Mouse (Mus musculus) hindbrain, embryonic 11.5 days (tissue): ENCODE data around the gene Nsun2. TPM values are rescaled to one million over a fixed set of nuclear protein-coding genes. Genes with fewer than 3 reads are reported as not detected.

Source experiments
- ATAC-seq: fragments of 200-750 bp; cut with Nextera tagmentation; 2 replicates; pipeline ENCODE4 v1.8.0; 2017; ENCODE audit warnings: mild to moderate bottlenecking, moderate TSS enrichment, moderate library complexity; ENCODE audit not compliant: low FRiP score
- DNase-seq: peaks from one replicate; pipeline ENCODE4 v3.0.0-alpha.2; 2015; ENCODE audit warnings: low spot score
- H3K27ac ChIP-seq: fragments of 300-500 bp; sonication (generic); 2 replicates; pipeline ENCODE4 v1.5.1; 2014; ENCODE audit warnings: mild to moderate bottlenecking, low read depth, low read length
- H3K27me3 ChIP-seq: fragments of 300-500 bp; sonication (generic); 2 replicates; pipeline ENCODE4 v1.6.1; 2014; ENCODE audit warnings: mild to moderate bottlenecking, low read length, moderate library complexity, mixed read lengths; ENCODE audit not compliant: control insufficient read depth, insufficient read depth
- H3K36me3 ChIP-seq: fragments of 300-500 bp; sonication (generic); 2 replicates; pipeline ENCODE4 v1.6.1; 2014; ENCODE audit warnings: mild to moderate bottlenecking, low read length, moderate library complexity, mixed read lengths; ENCODE audit not compliant: control insufficient read depth, insufficient read depth
- H3K4me1 ChIP-seq: fragments of 300-500 bp; sonication (generic); replicated peaks from 2 replicates; pipeline ENCODE4 v1.6.1; 2014; ENCODE audit warnings: low read length, mixed read lengths; ENCODE audit not compliant: control insufficient read depth, insufficient read depth
- H3K4me2 ChIP-seq: fragments of 300-500 bp; sonication (generic); replicated peaks from 2 replicates; pipeline ENCODE4 v1.6.1; 2014; ENCODE audit warnings: mild to moderate bottlenecking, low read depth, low read length
- H3K4me3 ChIP-seq: fragments of 300-500 bp; sonication (generic); 2 replicates; pipeline ENCODE4 v1.5.1; 2014; ENCODE audit warnings: low read depth, low read length
- H3K9ac ChIP-seq: fragments of 300-500 bp; sonication (generic); 2 replicates; pipeline ENCODE4 v1.6.1; 2014; ENCODE audit warnings: low read depth, low read length
- H3K9me3 ChIP-seq: fragments of 300-500 bp; sonication (generic); 2 replicates; pipeline ENCODE4 v1.6.1; 2016; ENCODE audit warnings: low read length; ENCODE audit not compliant: control insufficient read depth
- WGBS: fragments of 180-500 bp; shearing (Covaris S2); extraction: QIAGEN DNeasy Blood & Tissue Kit; methylation state at CpG from one replicate; pipeline ENCODE4 v1.1.7; 2014; 5-methylcytosine and 5-hydroxymethylcytosine counted together
- polyA plus RNA-seq: library from polyadenylated mRNA; unstranded; fragments of >200 nt; fragmentation: Nextera tagmentation; extraction: Ambion mirVana; gene quantifications from 2 replicates; pipeline ENCODE4 v1.2.1, GENCODE M21; 2014

Nsun2 gene
- polyA plus RNA-seq, 1 experiment from 2014 or later = 114 TPM

GRCm38 (mm10) chr13:69642656-69643216 is 109.2 kb downstream of the Nsun2 start:
- Histone ChIP-seq H3K9ac (no peak overlapping the region), H3K27me3 (no peaks in the 10 kb centered on the region), H3K27ac (no peak overlapping the region), H3K36me3 (0 out of 2 replicates have a peak, but pooled peaks cover 3% of the 10 kb centered on the region), H3K9me3 (no peaks in the 10 kb centered on the region), H3K4me2 (no peak overlapping the region), H3K4me3 (no peak overlapping the region), H3K4me1 (no peaks in the 10 kb centered on the region)
- WGBS = 82% methylated on average over 5 of the region's 5 CpGs
- DNase-seq (no peak), ATAC-seq (no peak)

- no peak overlapping the region for H3K9ac ChIP-seq
- no peak for DNase-seq
- H3K4me3 ChIP-seq = no peak overlapping the region
- no peak for ATAC-seq
- no peak overlapping the region for H3K4me2 ChIP-seq
- no peaks in the 10 kb centered on the region for H3K9me3 ChIP-seq
- H3K36me3 ChIP-seq = 0 out of 2 replicates have a peak, but pooled peaks cover 3% of the 10 kb centered on the region
- no peak overlapping the region for H3K27ac ChIP-seq
- no peaks in the 10 kb centered on the region for H3K4me1 ChIP-seq
- no peaks in the 10 kb centered on the region for H3K27me3 ChIP-seq
- WGBS = 88% methylated on average over 2 of the region's 2 CpGs
These were observed 110.4 kb downstream of the Nsun2 start for GRCm38 (mm10) chr13:69643937-69644336.

- no peak overlapping the region for H3K4me2 ChIP-seq
- ATAC-seq (no peak), DNase-seq (no peak)
- H3K4me3 ChIP-seq = no peak overlapping the region
- no peaks in the 10 kb centered on the region for H3K9me3 ChIP-seq
- no peak overlapping the region for H3K9ac ChIP-seq
- no peaks in the 10 kb centered on the region for H3K36me3 ChIP-seq
- no peaks in the 10 kb centered on the region for H3K4me1 ChIP-seq
- no peaks in the 10 kb centered on the region for H3K27me3 ChIP-seq
- WGBS = 88% methylated on average over 13 of the region's 13 CpGs
- no peak overlapping the region for H3K27ac ChIP-seq
These were observed 111.1 kb downstream of the Nsun2 start for GRCm38 (mm10) chr13:69644427-69645166.

GRCm38 (mm10) chr13:69645694-69646423 is 112.3 kb downstream of the Nsun2 start:
- DNase-seq = no peak
- Histone ChIP-seq H3K4me1 (no peaks in the 10 kb centered on the region), H3K27me3 (no peaks in the 10 kb centered on the region), H3K36me3 (no peaks in the 10 kb centered on the region), H3K4me3 (no peak overlapping the region), H3K9ac (no peak overlapping the region), H3K9me3 (no peaks in the 10 kb centered on the region), H3K27ac (no peak overlapping the region), H3K4me2 (no peak overlapping the region)
- no peak for ATAC-seq
- 79% methylated on average over 13 of the region's 13 CpGs for WGBS

- ATAC-seq (no peak), DNase-seq (no peak)
- Histone ChIP-seq H3K9me3 (no peaks in the 10 kb centered on the region), H3K9ac (no peak overlapping the region), H3K4me2 (no peak overlapping the region), H3K4me1 (no peaks in the 10 kb centered on the region), H3K4me3 (no peak overlapping the region), H3K27me3 (no peaks in the 10 kb centered on the region), H3K36me3 (no peaks in the 10 kb centered on the region), H3K27ac (no peak overlapping the region)
- 86% methylated on average over 9 of the region's 9 CpGs for WGBS
These were observed 112.9 kb downstream of the Nsun2 start for GRCm38 (mm10) chr13:69646481-69646880.

GRCm38 (mm10) chr13:69654508-69654907 is 121.0 kb downstream of the Nsun2 start:
- Histone ChIP-seq H3K4me1 (no peaks in the 10 kb centered on the region), H3K9ac (no peak overlapping the region), H3K4me3 (no peak overlapping the region), H3K4me2 (no peak overlapping the region), H3K9me3 (no peaks in the 10 kb centered on the region), H3K36me3 (no peaks in the 10 kb centered on the region), H3K27me3 (no peaks in the 10 kb centered on the region), H3K27ac (no peak overlapping the region)
- 71% methylated on average over 3 of the region's 3 CpGs for WGBS
- DNase-seq = no peak
- no peak for ATAC-seq

- Histone ChIP-seq H3K27ac (no peak overlapping the region), H3K27me3 (no peaks in the 10 kb centered on the region), H3K4me3 (no peak overlapping the region), H3K9ac (no peak overlapping the region), H3K4me2 (no peak overlapping the region), H3K9me3 (no peaks in the 10 kb centered on the region), H3K36me3 (no peaks in the 10 kb centered on the region), H3K4me1 (no peaks in the 10 kb centered on the region)
- WGBS = 88% methylated on average over 5 of the region's 5 CpGs
- no peak for DNase-seq
- no peak for ATAC-seq
These were observed 138.6 kb downstream of the Nsun2 start for GRCm38 (mm10) chr13:69672121-69672520.

GRCm38 (mm10) chr13:69672565-69672964 is 139.0 kb downstream of the Nsun2 start:
- Histone ChIP-seq H3K36me3 (no peaks in the 10 kb centered on the region), H3K4me2 (no peak overlapping the region), H3K4me1 (no peaks in the 10 kb centered on the region), H3K9ac (no peak overlapping the region), H3K27ac (no peak overlapping the region), H3K4me3 (no peak overlapping the region), H3K27me3 (no peaks in the 10 kb centered on the region), H3K9me3 (no peaks in the 10 kb centered on the region)
- no peak for DNase-seq
- ATAC-seq = no peak
- WGBS = 91% methylated on average over 10 of the region's 10 CpGs
